Mouse (Mus musculus): ENCODE results near the gene Dnmbp.

DNA sequence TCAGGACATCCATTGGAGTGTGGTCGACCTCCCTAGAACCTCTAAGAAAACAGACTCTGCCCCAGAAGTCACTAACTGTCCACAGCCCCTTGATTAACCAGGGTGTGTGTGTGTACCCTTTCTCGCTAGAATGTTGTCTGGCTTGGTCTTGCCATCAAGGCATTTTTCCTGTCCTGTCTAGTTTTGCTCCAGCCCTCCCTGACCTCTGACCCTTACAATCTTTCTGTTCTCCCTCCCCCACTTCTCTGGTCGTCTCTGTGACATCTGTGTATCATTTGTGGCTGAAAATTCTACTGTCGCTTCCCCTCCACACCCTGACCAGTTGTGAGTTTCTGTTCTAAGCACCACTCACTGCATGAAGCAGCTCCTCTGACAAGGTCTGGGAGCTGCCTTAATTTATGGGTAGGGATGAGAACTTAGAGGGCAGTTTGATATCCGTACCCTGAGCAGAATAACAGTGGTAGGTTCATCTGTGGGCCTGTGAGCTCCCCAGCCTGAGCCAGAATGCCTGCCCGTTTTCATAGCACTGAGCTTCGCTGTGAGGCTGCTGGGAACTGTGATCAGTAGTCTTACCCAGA is 94.6 kb downstream of the Dnmbp start:
- TF ChIP-seq CTCF (IDR thresholded peaks at IDR 0.05; ENCODE audit: control insufficient read depth, insufficient read depth, insufficient read length) (no peak), USF1 (IDR thresholded peaks at IDR 0.05; ENCODE audit: low read depth) (no peak), MYOG (IDR thresholded peaks at IDR 0.05; ENCODE audit: control insufficient read depth, extremely low read depth, insufficient read length) (no peak), MYOD1 (IDR thresholded peaks at IDR 0.05; ENCODE audit: control insufficient read depth, insufficient read length, low read depth) (no peak), MAX (IDR thresholded peaks at IDR 0.05) (no peak)
